Mouse (Mus musculus): ENCODE results near the gene Gnai3.

Gnai3 gene

GRCm38 (mm10) chr3:108145534-108146445 lies at the start of gene Gnai3:
Gene Gnai3, minus strand, starts transcription at chr3:108146146.
- DNase-seq (ENCODE audit: low read depth), result peak; percentile 96

GRCm38 (mm10) chr3:108195287-108195686 lies 49.3 kb upstream of the Gnai3 start:
- DNase-seq (ENCODE audit: low read depth), result peak; percentile 97

GRCm38 (mm10) chr3:108193686-108194085 lies 47.7 kb upstream of the Gnai3 start:
- DNase-seq (ENCODE audit: low read depth), result no peak

- no peak for DNase-seq (ENCODE audit: low read depth)
Observed at GRCm38 (mm10) chr3:108189897-108190296, 44.0 kb upstream of the Gnai3 start.

DNA sequence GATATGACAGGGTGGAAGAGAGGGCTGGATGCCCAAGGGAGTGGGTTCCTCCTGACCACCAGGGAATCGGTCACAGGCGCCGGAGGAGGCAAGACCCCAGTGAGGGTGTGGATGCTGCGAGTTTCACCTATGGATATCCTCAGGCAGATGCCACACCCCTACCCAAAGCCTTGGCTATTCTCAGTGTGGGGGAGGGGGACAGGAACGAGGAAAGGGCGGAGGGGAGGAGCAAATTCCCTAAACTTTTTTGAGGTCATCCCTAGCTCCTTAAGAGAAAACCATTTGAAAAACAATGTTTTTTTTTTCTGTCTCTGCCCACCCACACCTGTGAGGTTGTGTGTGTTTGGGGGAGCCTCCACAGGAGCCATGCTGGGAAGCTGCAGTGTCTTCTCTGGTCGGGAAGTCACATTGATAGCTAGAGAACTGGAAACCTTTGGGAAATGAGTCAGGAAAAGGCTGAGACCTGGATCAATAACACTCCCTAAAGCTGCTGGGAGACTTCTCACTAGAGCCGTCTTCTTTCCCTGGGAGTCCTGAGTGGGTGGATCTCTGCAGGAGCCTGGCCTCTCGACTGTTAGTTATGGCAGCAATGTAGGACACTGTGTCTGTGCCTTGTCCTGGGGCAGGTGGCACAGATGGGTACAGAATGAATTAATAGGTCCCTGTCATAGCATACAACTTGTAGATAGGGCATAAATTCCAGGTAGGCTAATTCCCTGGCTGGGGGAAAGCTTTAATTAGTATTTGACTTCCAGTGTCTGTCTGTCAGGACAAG lies 43.0 kb upstream of the Gnai3 start:
- DNase-seq (ENCODE audit: low read depth), result no peak

- DNase-seq (ENCODE audit: low read depth), result peak; percentile 26
Observed at GRCm38 (mm10) chr3:108187111-108187795, 41.3 kb upstream of the Gnai3 start.

GRCm38 (mm10) chr3:108186098-108187047 lies 40.4 kb upstream of the Gnai3 start, which contains the start of gene Amigo1:
Gene Amigo1, plus strand, starts transcription at chr3:108186335.
- peak; percentile 33 for DNase-seq (ENCODE audit: low read depth)

DNA sequence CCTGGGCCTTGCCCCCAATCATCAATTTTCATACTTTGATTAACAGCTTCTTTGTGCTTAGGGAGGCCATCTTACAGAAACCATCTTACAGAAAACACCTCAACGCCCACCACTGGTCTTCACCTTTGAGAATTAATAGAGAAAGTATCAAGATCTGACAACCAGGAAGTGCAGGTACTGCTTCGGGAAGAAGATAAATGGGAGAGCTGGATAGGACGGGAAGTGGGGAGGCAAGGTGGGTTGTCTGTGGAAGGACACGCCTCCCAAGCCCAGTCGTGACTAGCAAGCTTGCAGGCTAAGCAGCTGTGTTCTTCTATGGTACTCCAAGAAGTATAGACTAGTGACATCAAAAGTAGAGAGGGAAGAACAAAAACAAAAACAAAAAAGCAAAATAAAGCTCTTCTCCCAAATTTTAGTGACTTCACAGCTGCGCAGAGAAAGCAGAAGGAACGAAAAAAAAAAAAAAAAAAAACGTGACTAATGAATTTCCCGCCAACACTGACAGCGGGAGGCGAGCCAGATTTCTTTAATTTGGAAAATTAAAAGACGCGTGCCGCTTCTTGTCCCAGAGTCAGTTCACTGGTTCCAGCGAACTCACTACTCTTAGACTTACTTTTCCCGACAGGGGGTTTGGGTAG lies 39.6 kb upstream of the Gnai3 start:
- DNase-seq (ENCODE audit: low read depth), result no peak

GRCm38 (mm10) chr3:108184742-108185141 lies 38.8 kb upstream of the Gnai3 start:
- no peak for DNase-seq (ENCODE audit: low read depth)

GRCm38 (mm10) chr3:108180514-108180913 lies 34.6 kb upstream of the Gnai3 start:
- no peak for DNase-seq (ENCODE audit: low read depth)

DNA sequence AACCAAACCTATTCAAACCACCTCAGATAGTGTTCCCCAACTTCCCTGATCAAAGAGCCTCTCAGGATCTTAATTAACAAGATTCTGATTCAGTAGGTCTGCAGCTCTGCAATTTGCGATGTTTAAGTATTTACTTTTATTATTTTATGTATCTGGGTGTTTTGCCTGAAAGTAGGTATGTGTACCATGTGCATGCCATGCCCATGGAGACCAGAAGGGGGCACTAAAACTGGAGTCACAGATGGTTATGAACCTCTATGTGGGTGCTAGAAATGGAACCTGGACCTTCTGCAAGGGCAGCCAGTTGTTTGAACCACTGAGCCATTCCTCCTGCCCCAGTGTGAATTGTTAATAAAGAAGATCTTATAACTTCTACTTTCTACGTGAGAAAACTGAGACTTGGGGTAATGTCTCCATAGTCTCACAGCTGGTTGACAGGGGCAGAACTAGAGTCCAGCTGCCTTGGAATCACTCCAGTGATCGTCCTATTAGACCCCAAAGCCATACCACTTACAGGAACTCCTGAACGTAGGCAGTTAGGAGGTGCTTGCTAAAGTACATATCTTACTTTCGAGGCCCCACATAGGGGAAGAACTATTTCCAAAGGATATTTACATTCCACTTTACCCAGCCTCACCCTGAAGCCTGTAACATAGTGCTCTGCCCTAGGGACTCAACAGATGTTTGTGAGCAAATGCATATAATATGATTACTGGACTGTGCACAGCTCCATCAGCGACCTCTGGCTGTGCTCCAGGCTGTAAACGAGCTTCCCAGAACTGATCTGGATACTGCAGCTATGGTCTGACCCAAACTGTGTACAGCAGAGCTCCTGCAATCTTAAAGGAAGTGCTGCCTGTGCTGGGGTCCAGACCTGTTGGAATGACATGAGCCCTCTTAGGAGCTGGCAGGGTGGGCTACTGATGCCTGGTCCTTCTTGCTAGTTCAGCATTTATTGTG lies 33.1 kb upstream of the Gnai3 start:
- no peak for DNase-seq (ENCODE audit: low read depth)

GRCm38 (mm10) chr3:108174672-108175531 lies 29.0 kb upstream of the Gnai3 start:
- no peak for DNase-seq (ENCODE audit: low read depth)

- DNase-seq (ENCODE audit: low read depth), result no peak
Observed at GRCm38 (mm10) chr3:108169199-108169598, 23.3 kb upstream of the Gnai3 start.

DNA sequence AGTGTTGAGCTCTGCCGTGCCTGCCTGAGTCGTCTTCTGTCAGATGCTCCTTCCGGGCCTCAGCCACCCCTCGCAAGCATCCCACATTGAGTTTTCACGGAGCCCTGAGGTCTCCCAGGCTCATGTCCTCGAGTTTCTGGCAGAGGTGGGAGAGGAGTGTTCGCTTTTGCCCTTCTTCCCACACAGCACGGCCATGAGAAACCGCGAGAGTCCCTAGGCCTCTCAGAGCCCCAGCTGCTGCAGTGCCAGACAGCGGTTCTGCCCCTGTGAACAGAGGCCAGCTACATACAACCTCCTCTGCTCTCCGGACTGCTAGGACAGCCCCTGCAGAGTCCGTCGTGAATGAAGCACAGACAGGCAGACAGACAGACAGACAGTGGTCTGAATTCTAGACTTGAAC lies 21.6 kb upstream of the Gnai3 start:
- no peak for DNase-seq (ENCODE audit: low read depth)

DNA sequence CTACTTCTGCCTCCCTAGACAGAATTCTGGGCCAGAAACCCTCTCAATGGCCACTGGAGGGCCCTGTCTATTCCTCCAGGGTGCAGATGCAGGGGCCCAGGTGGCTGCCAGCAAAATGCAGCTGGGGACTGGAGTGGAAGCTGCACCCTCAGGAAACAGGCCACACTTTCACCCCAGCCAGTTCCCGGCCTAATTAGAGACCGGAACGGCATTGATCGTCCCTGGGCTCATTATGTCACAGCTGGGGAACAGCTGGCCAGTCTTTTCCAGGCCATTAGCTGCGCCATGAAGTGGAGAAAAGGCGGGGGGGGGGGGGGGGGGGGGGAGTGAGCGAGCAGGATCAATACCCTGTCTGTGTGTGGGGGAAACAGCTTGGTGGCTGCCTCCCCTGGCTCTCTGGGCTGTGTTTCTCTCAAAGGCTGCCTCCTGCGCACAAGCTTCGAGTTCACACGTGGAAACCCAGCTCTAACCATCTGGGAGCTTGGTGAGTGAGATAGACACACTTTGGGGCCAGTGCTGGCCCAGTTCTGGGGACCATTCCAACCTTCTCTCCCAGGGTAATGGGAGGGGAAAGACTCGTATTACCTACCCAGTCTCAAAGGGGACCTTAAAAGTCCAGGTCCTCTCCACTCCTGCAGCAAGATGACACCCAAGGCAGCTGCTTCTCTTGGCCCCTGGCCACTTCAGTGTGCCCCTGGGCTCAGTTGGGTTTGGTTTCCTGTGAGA lies 20.7 kb upstream of the Gnai3 start:
- peak; percentile 41 for DNase-seq (ENCODE audit: low read depth)

GRCm38 (mm10) chr3:108165532-108166315 lies 19.8 kb upstream of the Gnai3 start:
- DNase-seq (ENCODE audit: low read depth), result no peak

DNA sequence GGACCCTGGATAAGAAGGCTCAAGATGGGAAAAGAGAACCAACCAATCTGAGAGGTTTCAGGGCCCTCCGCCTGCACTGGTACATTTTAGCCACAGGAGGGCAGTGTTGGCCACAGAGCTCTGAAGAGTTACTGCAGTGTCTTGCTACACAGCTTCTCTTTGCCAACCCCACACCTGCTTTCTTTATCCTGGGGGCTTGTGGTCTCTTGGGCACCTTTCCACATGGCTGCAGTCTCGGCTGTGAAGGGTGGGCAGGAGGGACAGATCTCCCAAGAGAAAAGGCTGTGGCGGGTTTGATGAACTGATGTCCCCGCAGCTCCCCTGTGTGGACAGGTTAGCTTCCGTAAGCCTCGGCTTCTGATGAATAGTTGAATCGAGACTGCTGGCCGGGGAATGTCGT lies 18.9 kb upstream of the Gnai3 start:
- peak; percentile 76 for DNase-seq (ENCODE audit: low read depth)

All from 416B (cell line).